Mouse (Mus musculus) intestine, embryonic 16.5 days (tissue): ENCODE data around the gene Rinl. TPM values are rescaled to one million over a fixed set of nuclear protein-coding genes. Genes with fewer than 3 reads are reported as not detected.

Source experiments
- ATAC-seq: fragments of 200-750 bp; cut with Nextera tagmentation; 2 replicates; pipeline ENCODE4 v1.8.0; 2017; ENCODE audit warnings: moderate TSS enrichment, moderate library complexity
- H3K27ac ChIP-seq: fragments of 300-500 bp; sonication (generic); 2 replicates; pipeline ENCODE4 v1.5.1; 2014; ENCODE audit warnings: mild to moderate bottlenecking, low read length
- H3K27me3 ChIP-seq: fragments of 300-500 bp; sonication (generic); replicated peaks from 2 replicates; pipeline ENCODE4 v1.6.1; 2014; ENCODE audit warnings: low read length, control low read depth, mixed read lengths; ENCODE audit not compliant: control insufficient read depth, insufficient read depth
- H3K36me3 ChIP-seq: fragments of 300-500 bp; sonication (generic); 2 replicates; pipeline ENCODE4 v1.6.1; 2014; ENCODE audit warnings: low read length, control low read depth; ENCODE audit not compliant: control insufficient read depth, insufficient read depth
- H3K4me1 ChIP-seq: fragments of 300-500 bp; sonication (generic); 2 replicates; pipeline ENCODE4 v1.6.1; 2014; ENCODE audit warnings: low read length, control low read depth, mixed read lengths; ENCODE audit not compliant: control insufficient read depth, insufficient read depth
- H3K4me2 ChIP-seq: fragments of 300-500 bp; sonication (generic); 2 replicates; pipeline ENCODE4 v1.6.1; 2014; ENCODE audit warnings: low read depth, low read length, control low read depth
- H3K4me3 ChIP-seq: fragments of 300-500 bp; sonication (generic); 2 replicates; pipeline ENCODE4 v1.5.1; 2014; ENCODE audit warnings: mild to moderate bottlenecking, low read length
- H3K9ac ChIP-seq: fragments of 300-500 bp; sonication (generic); 2 replicates; pipeline ENCODE4 v1.6.1; 2014; ENCODE audit warnings: low read depth, low read length
- H3K9me3 ChIP-seq: fragments of 300-500 bp; sonication (generic); 2 replicates; pipeline ENCODE4 v1.6.1; 2016; ENCODE audit warnings: low read length, control low read depth; ENCODE audit not compliant: control insufficient read depth
- WGBS: fragments of 180-500 bp; shearing (Covaris S2); extraction: QIAGEN DNeasy Blood & Tissue Kit; methylation state at CpG from one replicate; pipeline ENCODE4 v1.1.7; 2014; 5-methylcytosine and 5-hydroxymethylcytosine counted together
- polyA plus RNA-seq: library from polyadenylated mRNA; unstranded; fragments of >200 nt; fragmentation: Nextera tagmentation; extraction: Ambion mirVana; gene quantifications from 2 replicates; pipeline ENCODE4 v1.2.1, GENCODE M21; 2015

Rinl gene
- polyA plus RNA-seq, 1 experiment from 2014 or later = 5.9 TPM

GRCm38 (mm10) chr7:28775129-28775528 is 13.6 kb upstream of the Rinl start:
- H3K4me3 ChIP-seq = no peak overlapping the region
- H3K27me3 ChIP-seq = no peaks in the 10 kb centered on the region
- peaks cover under 1% of the 10 kb centered on the region; the same call in 1 of the 2 replicates for H3K4me1 ChIP-seq
- H3K27ac ChIP-seq = no peak overlapping the region
- H3K4me2 ChIP-seq = no peak overlapping the region
- H3K36me3 ChIP-seq = no peaks in the 10 kb centered on the region
- 91% methylated on average over 7 of the region's 7 CpGs for WGBS
- H3K9ac ChIP-seq = no peak overlapping the region
- ATAC-seq = no peak
- H3K9me3 ChIP-seq = no peaks in the 10 kb centered on the region

GRCm38 (mm10) chr7:28778825-28779224 is 9.9 kb upstream of the Rinl start:
- no peak overlapping the region for H3K9ac ChIP-seq
- 79% methylated on average over 9 of the region's 9 CpGs for WGBS
- no peaks in the 10 kb centered on the region for H3K9me3 ChIP-seq
- no peaks in the 10 kb centered on the region for H3K27me3 ChIP-seq
- peaks cover 5% of the 10 kb centered on the region; the same call in 1 of the 2 replicates for H3K4me1 ChIP-seq
- H3K4me3 ChIP-seq = no peak overlapping the region
- H3K36me3 ChIP-seq = peaks cover 5% of the 10 kb centered on the region; the same call in 1 of the 2 replicates
- H3K27ac ChIP-seq = no peak overlapping the region
- H3K4me2 ChIP-seq = no peak overlapping the region
- ATAC-seq = no peak

- H3K36me3 ChIP-seq = peaks cover 5% of the 10 kb centered on the region; the same call in 1 of the 2 replicates
- H3K4me2 ChIP-seq = no peak overlapping the region
- 45% methylated on average over 6 of the region's 6 CpGs for WGBS
- peaks cover 5% of the 10 kb centered on the region; the same call in 1 of the 2 replicates for H3K4me1 ChIP-seq
- peak; percentile 78 for ATAC-seq
- peak overlapping the region; percentile 55 for H3K9ac ChIP-seq
- no peaks in the 10 kb centered on the region for H3K9me3 ChIP-seq
- H3K27me3 ChIP-seq = no peaks in the 10 kb centered on the region
- H3K27ac ChIP-seq = peak overlapping the region; percentile 61
- H3K4me3 ChIP-seq = no peak overlapping the region
Observed at GRCm38 (mm10) chr7:28780067-28780658, 8.6 kb upstream of the Rinl start.

- no peak overlapping the region for H3K4me3 ChIP-seq
- no peak for ATAC-seq
- H3K9me3 ChIP-seq = no peaks in the 10 kb centered on the region
- no peak overlapping the region for H3K4me2 ChIP-seq
- H3K27me3 ChIP-seq = no peaks in the 10 kb centered on the region
- H3K27ac ChIP-seq = peak overlapping the region; percentile 61; the same call in 1 of the 2 replicates
- peaks cover 5% of the 10 kb centered on the region; the same call in 1 of the 2 replicates for H3K36me3 ChIP-seq
- WGBS = 80% methylated on average over 7 of the region's 7 CpGs
- peak overlapping the region; percentile 55; the same call in 1 of the 2 replicates for H3K9ac ChIP-seq
- peaks cover 5% of the 10 kb centered on the region; the same call in 1 of the 2 replicates for H3K4me1 ChIP-seq
Observed at GRCm38 (mm10) chr7:28780857-28781256, 7.9 kb upstream of the Rinl start.

GRCm38 (mm10) chr7:28781261-28781663 is 7.5 kb upstream of the Rinl start:
- no peak overlapping the region for H3K27ac ChIP-seq
- H3K9me3 ChIP-seq = no peaks in the 10 kb centered on the region
- no peak overlapping the region for H3K4me3 ChIP-seq
- no peak overlapping the region for H3K4me2 ChIP-seq
- ATAC-seq = 0 out of 2 replicates have a peak, but pooled peaks have one; percentile 12
- peaks cover 5% of the 10 kb centered on the region; the same call in 1 of the 2 replicates for H3K36me3 ChIP-seq
- WGBS = 93% methylated on average over 8 of the region's 8 CpGs
- no peak overlapping the region for H3K9ac ChIP-seq
- H3K27me3 ChIP-seq = no peaks in the 10 kb centered on the region
- H3K4me1 ChIP-seq = peaks cover 5% of the 10 kb centered on the region; the same call in 1 of the 2 replicates

- Histone ChIP-seq H3K4me3 (no peak overlapping the region), H3K27me3 (no peaks in the 10 kb centered on the region), H3K27ac (no peak overlapping the region), H3K36me3 (peaks cover 5% of the 10 kb centered on the region; the same call in 1 of the 2 replicates), H3K9ac (no peak overlapping the region), H3K4me1 (peaks cover 10% of the 10 kb centered on the region), H3K9me3 (no peaks in the 10 kb centered on the region), H3K4me2 (no peak overlapping the region)
- WGBS = 73% methylated on average over 5 of the region's 5 CpGs
- no peak for ATAC-seq
Observed at GRCm38 (mm10) chr7:28785161-28785560, 3.6 kb upstream of the Rinl start.

GRCm38 (mm10) chr7:28787884-28788283 is 885 bp upstream of the Rinl start:
- no peak for ATAC-seq
- 90% methylated on average over 9 of the region's 9 CpGs for WGBS
- no peak overlapping the region for H3K27ac ChIP-seq

GRCm38 (mm10) chr7:28789235-28789634 is 466 bp downstream of the Rinl start:
- H3K4me1 ChIP-seq = peaks cover 21% of the 10 kb centered on the region
- peak overlapping the region; percentile 14; the same call in 1 of the 2 replicates for H3K27ac ChIP-seq
- H3K9me3 ChIP-seq = no peaks in the 10 kb centered on the region
- no peaks in the 10 kb centered on the region for H3K27me3 ChIP-seq
- peak overlapping the region; percentile 40; the same call in 1 of the 2 replicates for H3K9ac ChIP-seq
- 44% methylated on average over 3 of the region's 3 CpGs for WGBS
- H3K4me2 ChIP-seq = no peak overlapping the region
- ATAC-seq = no peak
- no peaks in the 10 kb centered on the region for H3K36me3 ChIP-seq
- H3K4me3 ChIP-seq = no peak overlapping the region

More at GRCm38 (mm10) chr7:28787884-28788283, 885 bp upstream of the Rinl start:
- Histone ChIP-seq H3K4me3 (no peak overlapping the region), H3K9ac (no peak overlapping the region), H3K4me2 (no peak overlapping the region), H3K4me1 (peaks cover 21% of the 10 kb centered on the region), H3K36me3 (peaks cover 5% of the 10 kb centered on the region; the same call in 1 of the 2 replicates), H3K27me3 (no peaks in the 10 kb centered on the region), H3K9me3 (no peaks in the 10 kb centered on the region)

GRCm38 (mm10) chr7:28790066-28790806 is 1.5 kb downstream of the Rinl start:
- 0 out of 2 replicates have a peak, but pooled peaks have one; percentile 25 for ATAC-seq
- no peaks in the 10 kb centered on the region for H3K9me3 ChIP-seq
- H3K9ac ChIP-seq = no peak overlapping the region
- H3K4me3 ChIP-seq = no peak overlapping the region
- H3K4me2 ChIP-seq = no peak overlapping the region
- WGBS = 57% methylated on average over 8 of the region's 8 CpGs
- H3K27me3 ChIP-seq = no peaks in the 10 kb centered on the region
- H3K36me3 ChIP-seq = no peaks in the 10 kb centered on the region
- H3K27ac ChIP-seq = 0 out of 2 replicates have a peak overlapping the region, but pooled peaks have one; percentile 57
- peaks cover 21% of the 10 kb centered on the region for H3K4me1 ChIP-seq
